Mouse (Mus musculus) cerebellum, adult 2 months (tissue): ENCODE data around the gene Hist3h2ba.

Source experiments
- CTCF ChIP-seq: fragments of 200-500 bp; IDR thresholded peaks from 2 replicates; pipeline ENCODE4 v1.5.1; 2011; ENCODE audit warnings: low read depth, mild to moderate bottlenecking, control low read depth, low read length, moderate library complexity, borderline replicate concordance; ENCODE audit not compliant: insufficient read depth
- POLR2A ChIP-seq: fragments of 200-500 bp; IDR thresholded peaks from 2 replicates; pipeline ENCODE4 v1.6.1; 2011; ENCODE audit warnings: low read length, control low read depth, borderline replicate concordance; ENCODE audit not compliant: insufficient read depth

GRCm38 (mm10) chr11:58985299-58985917 is 36.7 kb downstream of the Hist3h2ba start:
- TF ChIP-seq CTCF (no peak), POLR2A (no peak)
